Mouse (Mus musculus) heart, embryonic 16.5 days (tissue): ENCODE measurements at regions not wholly inside any gene's neighbourhood (a gene's known extent, or its start where the extent isn't known, plus 50 kb on each side); places are given as distances from the start of the nearest gene placed in this dataset.

Source experiments
- ATAC-seq: fragments of 200-750 bp; cut with Nextera tagmentation; replicated peaks from 2 replicates; pipeline ENCODE4 v1.8.0; 2017; ENCODE audit warnings: moderate number of reproducible peaks; ENCODE audit not compliant: insufficient read depth, low FRiP score; ENCODE audit errors: extremely low read depth
- H3K27ac ChIP-seq: fragments of 300-500 bp; sonication (generic); 2 replicates; pipeline ENCODE4 v1.5.1; 2014; ENCODE audit warnings: mild to moderate bottlenecking, low read length, control low read depth, moderate library complexity
- H3K27me3 ChIP-seq: fragments of 300-500 bp; sonication (generic); 2 replicates; pipeline ENCODE4 v1.6.1; 2014; ENCODE audit warnings: low read length, mixed read lengths; ENCODE audit not compliant: control insufficient read depth, insufficient read depth
- H3K36me3 ChIP-seq: fragments of 300-500 bp; sonication (generic); 2 replicates; pipeline ENCODE4 v1.6.1; 2014; ENCODE audit not compliant: control insufficient read depth, insufficient read depth
- H3K4me1 ChIP-seq: fragments of 300-500 bp; sonication (generic); 2 replicates; pipeline ENCODE4 v1.6.1; 2014; ENCODE audit warnings: low read length, mixed read lengths; ENCODE audit not compliant: control insufficient read depth, insufficient read depth
- H3K4me2 ChIP-seq: fragments of 300-500 bp; sonication (generic); 2 replicates; pipeline ENCODE4 v1.6.1; 2014; ENCODE audit warnings: low read depth, mild to moderate bottlenecking, control low read depth, low read length
- H3K4me3 ChIP-seq: fragments of 300-500 bp; sonication (generic); 2 replicates; pipeline ENCODE4 v1.5.1; 2014; ENCODE audit warnings: mild to moderate bottlenecking, control low read depth, low read length
- H3K9ac ChIP-seq: fragments of 300-500 bp; sonication (generic); 2 replicates; pipeline ENCODE4 v1.6.1; 2014; ENCODE audit warnings: low read length, control low read depth
- H3K9me3 ChIP-seq: fragments of 300-500 bp; sonication (generic); replicated peaks from 2 replicates; pipeline ENCODE4 v1.6.1; 2016; ENCODE audit warnings: low read length; ENCODE audit not compliant: control insufficient read depth
- WGBS: fragments of 180-500 bp; shearing (Covaris S2); extraction: QIAGEN DNeasy Blood & Tissue Kit; methylation state at CpG from one replicate; pipeline ENCODE4 v1.1.7; 2014; 5-methylcytosine and 5-hydroxymethylcytosine counted together

DNA sequence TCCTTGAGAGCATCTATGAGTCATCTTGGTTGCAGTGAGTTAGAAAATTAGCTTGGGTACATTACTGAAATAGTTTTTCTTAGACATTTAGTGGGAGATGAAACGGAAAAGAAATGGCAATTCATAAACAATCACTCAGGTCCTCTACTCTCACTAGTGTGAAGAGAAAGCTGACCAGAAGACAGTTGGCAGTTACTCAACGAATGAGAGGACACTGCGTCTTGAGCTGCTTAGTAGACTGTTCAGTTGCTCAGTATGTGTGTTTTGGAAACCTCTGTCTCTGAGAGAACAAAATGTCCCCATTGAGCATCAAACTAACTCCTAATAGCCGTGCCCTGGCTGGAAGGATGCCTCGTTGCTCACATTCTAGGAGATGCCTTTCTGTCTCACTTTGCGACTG, 459.0 kb downstream of the D3Ertd751e start:
- Histone ChIP-seq H3K9me3 (no peaks in the 10 kb centered on the region), H3K36me3 (no peaks in the 10 kb centered on the region), H3K27ac (no peak overlapping the region), H3K4me2 (no peak overlapping the region), H3K4me3 (no peak overlapping the region), H3K27me3 (no peaks in the 10 kb centered on the region), H3K9ac (no peak overlapping the region), H3K4me1 (no peaks in the 10 kb centered on the region)
- no peak for ATAC-seq
- 78% methylated on average over 6 of the region's 6 CpGs for WGBS

GRCm38 (mm10) chr3:42205640-42206039, 463.2 kb downstream of the D3Ertd751e start:
- H3K9ac ChIP-seq = no peak overlapping the region
- no peaks in the 10 kb centered on the region for H3K36me3 ChIP-seq
- H3K27me3 ChIP-seq = no peaks in the 10 kb centered on the region
- H3K4me2 ChIP-seq = no peak overlapping the region
- 79% methylated on average over 4 of the region's 4 CpGs for WGBS
- ATAC-seq = no peak
- H3K9me3 ChIP-seq = no peaks in the 10 kb centered on the region
- H3K27ac ChIP-seq = no peak overlapping the region
- H3K4me1 ChIP-seq = no peaks in the 10 kb centered on the region
- H3K4me3 ChIP-seq = no peak overlapping the region

- no peaks in the 10 kb centered on the region for H3K27me3 ChIP-seq
- no peak for ATAC-seq
- no peaks in the 10 kb centered on the region for H3K36me3 ChIP-seq
- H3K4me2 ChIP-seq = no peak overlapping the region
- no peak overlapping the region for H3K9ac ChIP-seq
- H3K4me1 ChIP-seq = no peaks in the 10 kb centered on the region
- H3K9me3 ChIP-seq = no peaks in the 10 kb centered on the region
- WGBS = 65% methylated on average over 3 of the region's 3 CpGs
- no peak overlapping the region for H3K27ac ChIP-seq
- H3K4me3 ChIP-seq = no peak overlapping the region
These were observed 469.0 kb downstream of the D3Ertd751e start for GRCm38 (mm10) chr3:42211420-42211819.

GRCm38 (mm10) chr3:42212456-42212855, 470.0 kb downstream of the D3Ertd751e start:
- Histone ChIP-seq H3K36me3 (no peaks in the 10 kb centered on the region), H3K27ac (no peak overlapping the region), H3K9me3 (no peaks in the 10 kb centered on the region), H3K4me1 (no peaks in the 10 kb centered on the region), H3K27me3 (no peaks in the 10 kb centered on the region), H3K4me3 (no peak overlapping the region), H3K9ac (no peak overlapping the region), H3K4me2 (no peak overlapping the region)
- 72% methylated on average over 5 of the region's 5 CpGs for WGBS
- no peak for ATAC-seq

DNA sequence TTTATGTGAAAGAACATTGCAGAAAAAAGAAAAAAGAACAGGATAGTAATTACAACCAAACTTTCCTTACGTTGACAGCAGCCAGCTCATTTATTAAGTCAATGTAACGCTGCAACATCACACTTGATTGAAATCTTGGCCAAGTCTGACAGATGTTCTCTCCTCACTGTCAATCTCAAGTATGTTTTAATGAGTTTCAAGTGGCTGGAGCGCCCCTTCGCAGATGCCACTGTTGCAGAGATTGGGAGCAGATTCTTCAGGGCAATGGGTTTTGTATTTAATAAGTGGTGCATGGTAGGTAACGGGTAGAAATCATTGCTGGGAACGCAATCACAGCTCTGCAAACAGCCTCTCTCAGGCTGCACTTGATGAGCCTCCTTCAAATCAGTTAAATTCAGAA, 470.8 kb downstream of the D3Ertd751e start:
- 55% methylated on average over 6 of the region's 6 CpGs for WGBS
- no peak for ATAC-seq
- no peaks in the 10 kb centered on the region for H3K4me1 ChIP-seq

GRCm38 (mm10) chr3:42214624-42215276, 472.3 kb downstream of the D3Ertd751e start:
- no peak overlapping the region for H3K4me3 ChIP-seq
- H3K9ac ChIP-seq = no peak overlapping the region
- no peaks in the 10 kb centered on the region for H3K27me3 ChIP-seq
- whole genome bisulfite sequencing = 57% methylated on average over 10 of the region's 10 CpGs
- no peaks in the 10 kb centered on the region for H3K9me3 ChIP-seq
- H3K4me1 ChIP-seq = no peaks in the 10 kb centered on the region
- no peak overlapping the region for H3K4me2 ChIP-seq
- H3K36me3 ChIP-seq = no peaks in the 10 kb centered on the region
- H3K27ac ChIP-seq = no peak overlapping the region
- ATAC-seq = no peak

More for the DNA sequence above, 470.8 kb downstream of the D3Ertd751e start:
- Histone ChIP-seq H3K9me3 (no peaks in the 10 kb centered on the region), H3K27ac (no peak overlapping the region), H3K4me2 (no peak overlapping the region), H3K27me3 (no peaks in the 10 kb centered on the region), H3K36me3 (no peaks in the 10 kb centered on the region), H3K9ac (no peak overlapping the region), H3K4me3 (no peak overlapping the region)

DNA sequence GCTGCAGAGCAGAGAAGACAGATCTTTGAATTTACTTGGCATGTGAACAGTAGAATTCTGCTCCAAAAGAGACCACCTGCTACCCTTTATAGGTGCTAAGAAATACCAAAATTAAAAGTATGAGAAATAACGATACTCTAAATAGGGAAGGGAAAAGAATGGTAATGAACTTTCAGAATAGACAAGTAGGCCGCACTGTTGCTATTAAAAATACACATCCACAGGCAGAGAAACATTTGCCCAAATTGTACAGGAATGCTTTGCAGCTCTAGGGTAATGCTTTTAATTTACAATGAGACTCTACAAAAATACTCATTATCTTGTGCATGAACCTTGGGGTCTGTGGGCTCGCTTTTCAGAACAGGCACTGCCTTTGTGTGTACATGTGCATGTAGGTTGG, 476.3 kb downstream of the D3Ertd751e start:
- Histone ChIP-seq H3K9ac (no peak overlapping the region), H3K36me3 (no peaks in the 10 kb centered on the region), H3K4me3 (no peak overlapping the region), H3K27me3 (no peaks in the 10 kb centered on the region), H3K4me2 (no peak overlapping the region), H3K9me3 (no peaks in the 10 kb centered on the region), H3K4me1 (no peaks in the 10 kb centered on the region), H3K27ac (no peak overlapping the region)
- 82% methylated on average over 3 of the region's 3 CpGs for WGBS
- no peak for ATAC-seq

DNA sequence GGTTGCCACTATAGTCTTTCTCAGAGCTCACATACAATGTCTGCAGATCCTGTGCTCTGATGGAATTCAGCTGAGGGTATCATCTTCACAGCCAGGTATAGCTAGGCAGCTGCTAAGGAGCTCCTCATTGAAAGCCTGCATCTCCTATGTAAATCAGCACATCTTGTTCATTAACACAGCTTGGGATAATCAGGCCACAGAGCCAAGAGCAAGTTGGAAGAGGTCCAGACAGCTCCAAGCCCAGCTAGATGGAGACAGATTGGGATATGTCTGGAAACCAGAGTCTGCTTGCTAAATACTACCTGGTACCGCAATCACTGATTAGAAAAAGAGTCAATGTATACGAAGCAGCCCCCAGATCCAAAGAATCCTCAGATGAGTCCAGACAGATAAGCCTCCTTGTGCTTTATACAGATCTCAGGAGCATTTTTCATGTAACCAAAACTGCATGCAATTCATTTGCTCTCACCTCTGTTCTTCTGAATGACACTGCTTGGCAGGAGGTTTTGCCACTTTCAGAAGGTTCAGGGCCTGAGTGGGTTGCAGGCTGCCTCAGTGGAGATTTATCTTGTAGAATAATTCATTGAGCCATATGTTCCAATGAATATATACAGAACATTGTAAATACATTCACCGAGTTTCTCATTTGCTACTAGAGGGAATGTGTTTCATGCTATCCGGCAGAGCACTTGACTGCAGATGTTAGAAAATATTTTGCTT, 485.4 kb downstream of the D3Ertd751e start:
- no peak overlapping the region for H3K27ac ChIP-seq
- H3K27me3 ChIP-seq = no peaks in the 10 kb centered on the region
- 75% methylated on average over 4 of the region's 4 CpGs for WGBS
- no peak for ATAC-seq
- H3K4me2 ChIP-seq = no peak overlapping the region
- no peak overlapping the region for H3K4me3 ChIP-seq
- H3K4me1 ChIP-seq = no peaks in the 10 kb centered on the region
- no peaks in the 10 kb centered on the region for H3K9me3 ChIP-seq
- H3K9ac ChIP-seq = no peak overlapping the region
- no peaks in the 10 kb centered on the region for H3K36me3 ChIP-seq

GRCm38 (mm10) chr3:42228399-42228755, 486.0 kb downstream of the D3Ertd751e start:
- no peaks in the 10 kb centered on the region for H3K4me1 ChIP-seq
- H3K9ac ChIP-seq = no peak overlapping the region
- H3K27ac ChIP-seq = no peak overlapping the region
- WGBS = 79% methylated on average over 3 of the region's 3 CpGs
- H3K4me3 ChIP-seq = no peak overlapping the region
- H3K9me3 ChIP-seq = no peaks in the 10 kb centered on the region
- no peaks in the 10 kb centered on the region for H3K27me3 ChIP-seq
- no peaks in the 10 kb centered on the region for H3K36me3 ChIP-seq
- ATAC-seq = no peak
- no peak overlapping the region for H3K4me2 ChIP-seq
